Mouse (Mus musculus) embryonic stem cell, embryonic (primary cell): ENCODE measurements around the gene Sh2d2a.
"Not testable (repeated sequence)": the region's sequence is repeated elsewhere in the genome, so short reads cannot be mapped to it uniquely, and the experiment has no call there.

Experiments used
- CTCF ChIA-PET, 4 experiments: fragments of 300-600 bp in 2 of 4; fragments of 350-600 bp in 2 of 4; sonication (Branson Sonifier 250); formaldehyde crosslinking; loops; one replicate each; lab custom pipeline; 2022; ENCODE audit warnings: inconsistent platforms in 2 of 4; lab: Charles Lee
- POLR2A ChIA-PET, 4 experiments: fragments of 300-600 bp in 2 of 4; fragments of 350-600 bp in 2 of 4; sonication (Branson Sonifier 250); formaldehyde crosslinking; loops; one replicate each; lab custom pipeline; 2022; ENCODE audit warnings: antibody characterized with exemption in 4 of 4, inconsistent platforms in 1 of 4; lab: Charles Lee

The Sh2d2a gene

GRCm38 (mm10) chr3:87846650-87847110 lies at the start of gene Sh2d2a:
Gene Sh2d2a, plus strand, starts transcription at chr3:87846755.
- CTCF ChIA-PET = interaction anchor here in 2 of 4 experiments (0.6 to 3.4 kb wide), 3 partner anchors 8 to 164 kb away, joined by 3 to 19 read pairs (median 4); no protein-coding TSS in a partner anchor
- POLR2A ChIA-PET = interaction anchor here in 2 of 4 experiments (0.5 to 1.5 kb wide), 3 partner anchors 9 to 81 kb away, joined by 3 read pairs; no protein-coding TSS in a partner anchor

- ChIA-PET POLR2A (interaction anchor here in 2 of 4 experiments (0.9 to 1.3 kb wide), 3 partner anchors 76 to 139 kb away, joined by 3 read pairs; no protein-coding TSS in a partner anchor), CTCF (interaction anchor here in 3 of 4 experiments (0.6 to 2.5 kb wide), 3 partner anchors 37 to 270 kb away, joined by 4 to 7 read pairs (median 4); no protein-coding TSS in a partner anchor)
Measured at GRCm38 (mm10) chr3:87801681-87802080, 44.9 kb upstream of the Sh2d2a start.

GRCm38 (mm10) chr3:87804038-87804677 lies 42.4 kb upstream of the Sh2d2a start:
- CTCF ChIA-PET = interaction anchor here in 3 of 4 experiments (0.5 to 2.5 kb wide), 7 partner anchors 8 to 277 kb away, joined by 3 to 7 read pairs (median 3); partner anchors contain the start of gene Ntrk1 (in 1 of the 3)
- POLR2A ChIA-PET = interaction anchor here in 2 of 4 experiments (1.0 to 1.3 kb wide), 5 partner anchors 7 to 82 kb away, joined by 3 to 5 read pairs (median 3); partner anchors contain the start of genes Insrr (in 1 of the 2), Ntrk1 (in 1 of the 2) and Prcc (in 1 of the 2)

- ChIA-PET CTCF (interaction anchor here in 3 of 4 experiments (0.6 to 1.8 kb wide), 8 partner anchors 13 to 161 kb away, joined by 3 to 6 read pairs (median 4); partner anchors contain the start of gene Insrr (in 1 of the 3)), POLR2A (interaction anchor here in 2 of 4 experiments (0.7 to 1.0 kb wide), 5 partner anchors 15 to 151 kb away, joined by 3 read pairs; partner anchors contain the start of genes Ntrk1 (in 1 of the 2) and Prcc (in 1 of the 2))
Measured at GRCm38 (mm10) chr3:87809322-87809962, 37.1 kb upstream of the Sh2d2a start.

- CTCF ChIA-PET = interaction anchor here in 2 of 4 experiments (0.7 to 1.4 kb wide), 3 partner anchors 27 to 28 kb away, joined by 3 read pairs; no protein-coding TSS in a partner anchor
- POLR2A ChIA-PET = no interaction called here
Measured at GRCm38 (mm10) chr3:87811297-87811696, 35.3 kb upstream of the Sh2d2a start.

- POLR2A ChIA-PET = interaction anchor here in 1 of 4 experiments (0.7 kb wide), 1 partner anchor 102 kb away, joined by 3 read pairs; no protein-coding TSS in a partner anchor
- CTCF ChIA-PET = interaction anchor here in 3 of 4 experiments (0.6 to 0.8 kb wide), 3 partner anchors 10 to 17 kb away, joined by 3 read pairs; no protein-coding TSS in a partner anchor
Measured at GRCm38 (mm10) chr3:87812413-87812812, 34.1 kb upstream of the Sh2d2a start.

GRCm38 (mm10) chr3:87812873-87813272 lies 33.7 kb upstream of the Sh2d2a start:
- CTCF ChIA-PET = interaction anchor here in 2 of 4 experiments (0.6 to 0.8 kb wide), 2 partner anchors 16 to 69 kb away, joined by 3 read pairs; no protein-coding TSS in a partner anchor
- POLR2A ChIA-PET = no interaction called here

- ChIA-PET POLR2A (interaction anchor here in 2 of 4 experiments (0.8 to 3.2 kb wide), 4 partner anchors 9 to 48 kb away, joined by 3 to 13 read pairs (median 4); partner anchors contain the start of genes Insrr (in 1 of the 2) and Ntrk1 (in 1 of the 2)), CTCF (interaction anchor here (0.6 to 5.9 kb wide), 21 partner anchors 8 to 67 kb away, joined by 3 to 33 read pairs (median 7); partner anchors contain the start of genes Ntrk1 (in 2 of the 4) and Lrrc71 (in 1 of the 4))
Measured at GRCm38 (mm10) chr3:87816166-87816565, 30.4 kb upstream of the Sh2d2a start.

GRCm38 (mm10) chr3:87816646-87817093 lies 29.9 kb upstream of the Sh2d2a start:
- ChIA-PET POLR2A (interaction anchor here in 3 of 4 experiments (0.6 to 3.2 kb wide), 11 partner anchors 12 to 245 kb away, joined by 3 to 13 read pairs (median 4); partner anchors contain the start of genes Insrr (in 1 of the 3), Lrrc71 (in 1 of the 3), Ntrk1 (in 1 of the 3) and Prcc (in 1 of the 3)), CTCF (interaction anchor here (0.6 to 5.9 kb wide), 29 partner anchors 9 to 170 kb away, joined by 3 to 33 read pairs (median 5); partner anchors contain the start of genes Ntrk1 (in 2 of the 4) and Lrrc71 (in 1 of the 4))

- CTCF ChIA-PET = interaction anchor here in 3 of 4 experiments (1.0 to 5.9 kb wide), 11 partner anchors 14 to 169 kb away, joined by 3 to 33 read pairs (median 13); partner anchors contain the start of genes Ntrk1 (in 2 of the 3) and Lrrc71 (in 1 of the 3)
- POLR2A ChIA-PET = interaction anchor here in 2 of 4 experiments (0.8 to 1.4 kb wide), 6 partner anchors 13 to 68 kb away, joined by 3 to 4 read pairs (median 3); partner anchors contain the start of genes Ntrk1 (in 1 of the 2) and Prcc (in 1 of the 2)
Measured at GRCm38 (mm10) chr3:87818226-87818625, 28.3 kb upstream of the Sh2d2a start.

- POLR2A ChIA-PET = not testable (repeated sequence)
Measured at GRCm38 (mm10) chr3:87824206-87824605, 22.3 kb upstream of the Sh2d2a start, which contains the start of gene Pear1. Gene Pear1, minus strand, starts transcription at chr3:87824306.

GRCm38 (mm10) chr3:87828435-87828834 lies 18.1 kb upstream of the Sh2d2a start:
- POLR2A ChIA-PET = interaction anchor here in 2 of 4 experiments (0.7 to 1.1 kb wide), 4 partner anchors 11 to 152 kb away, joined by 3 to 4 read pairs (median 3); no protein-coding TSS in a partner anchor
- CTCF ChIA-PET = interaction anchor here (0.5 to 2.0 kb wide), 17 partner anchors 10 to 133 kb away, joined by 3 to 16 read pairs (median 4); partner anchors contain the start of gene Ntrk1 (in 1 of the 4)

More at GRCm38 (mm10) chr3:87824206-87824605, 22.3 kb upstream of the Sh2d2a start, which contains the start of gene Pear1:
- CTCF ChIA-PET = not testable (repeated sequence)

GRCm38 (mm10) chr3:87829025-87829424 lies 17.5 kb upstream of the Sh2d2a start:
- POLR2A ChIA-PET = interaction anchor here in 2 of 4 experiments (0.7 to 1.1 kb wide), 4 partner anchors 12 to 151 kb away, joined by 3 to 4 read pairs (median 3); no protein-coding TSS in a partner anchor
- CTCF ChIA-PET = interaction anchor here (0.5 to 2.0 kb wide), 17 partner anchors 10 to 132 kb away, joined by 3 to 16 read pairs (median 4); partner anchors contain the start of gene Ntrk1 (in 1 of the 4)

GRCm38 (mm10) chr3:87832109-87832859 lies 14.3 kb upstream of the Sh2d2a start:
- CTCF ChIA-PET = interaction anchor here in 3 of 4 experiments (1.0 to 2.5 kb wide), 6 partner anchors 13 to 129 kb away, joined by 3 to 13 read pairs (median 4); partner anchors contain the start of genes Lrrc71 (in 1 of the 3) and Ntrk1 (in 1 of the 3)

GRCm38 (mm10) chr3:87833482-87833881 lies 13.1 kb upstream of the Sh2d2a start:
- POLR2A ChIA-PET = interaction anchor here in 2 of 4 experiments (1.0 to 3.5 kb wide), 3 partner anchors 30 to 52 kb away, joined by 3 to 12 read pairs (median 3); partner anchors contain the start of gene Prcc (in 2 of the 2)
- CTCF ChIA-PET = interaction anchor here in 3 of 4 experiments (0.6 to 2.5 kb wide), 14 partner anchors 12 to 271 kb away, joined by 3 to 13 read pairs (median 4); partner anchors contain the start of genes Lrrc71 (in 1 of the 3) and Ntrk1 (in 1 of the 3)

More at GRCm38 (mm10) chr3:87832109-87832859, 14.3 kb upstream of the Sh2d2a start:
- POLR2A ChIA-PET = interaction anchor here in 2 of 4 experiments (1.2 to 3.5 kb wide), 3 partner anchors 31 to 138 kb away, joined by 3 to 12 read pairs (median 3); partner anchors contain the start of genes Nes (in 1 of the 2) and Prcc (in 1 of the 2)
